Mouse (Mus musculus): ENCODE data around the gene Smap2.
A peak's percentile ranks its signal among the peaks of the same experiment; 100 is the strongest.

Smap2 gene

GRCm38 (mm10) chr4:120974711-120975427, 42.2 kb downstream of the Smap2 start:
- peak; percentile 65 for DNase-seq

- no peak for DNase-seq
Measured at GRCm38 (mm10) chr4:120971842-120972241, 45.2 kb downstream of the Smap2 start.

DNA sequence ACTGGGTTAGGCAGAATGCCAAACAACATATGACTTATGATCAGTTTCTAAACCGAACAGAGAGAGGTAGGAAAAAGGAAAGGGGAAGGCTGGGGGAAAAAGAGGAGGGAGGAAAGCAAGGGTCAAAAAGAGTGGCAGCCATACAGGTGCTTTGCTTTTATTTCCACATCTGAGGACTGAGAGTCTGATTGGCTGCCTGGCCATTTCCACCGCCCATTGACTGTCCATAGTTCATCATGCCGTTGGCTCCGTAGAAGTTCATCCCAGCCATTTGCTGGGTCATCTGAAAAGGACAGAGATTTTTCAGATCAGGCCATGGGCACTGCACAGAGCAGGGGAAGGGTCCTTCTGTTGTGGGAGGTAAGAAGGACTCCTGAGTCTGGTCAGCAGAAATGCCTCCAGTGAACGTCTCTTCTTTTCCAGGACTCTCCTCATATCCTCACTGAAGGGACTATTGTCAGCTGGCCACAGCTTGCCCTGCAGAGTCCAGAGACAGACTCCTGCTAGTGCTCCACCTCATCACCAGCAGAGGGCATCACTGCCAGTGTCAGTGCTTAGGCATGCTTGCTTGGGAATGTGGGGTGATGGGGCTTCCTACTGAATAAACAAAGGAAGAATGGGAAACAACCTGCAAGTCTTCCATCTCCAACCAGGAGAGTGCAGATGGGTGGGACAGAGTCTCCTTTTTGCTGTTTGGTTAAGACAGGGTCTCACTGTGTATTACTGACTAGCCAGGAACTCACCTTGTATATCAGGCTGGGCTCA, 47.5 kb downstream of the Smap2 start:
- peak; percentile 39 for DNase-seq

GRCm38 (mm10) chr4:120968486-120968885, 48.6 kb downstream of the Smap2 start:
- DNase-seq = peak; percentile 50

DNA sequence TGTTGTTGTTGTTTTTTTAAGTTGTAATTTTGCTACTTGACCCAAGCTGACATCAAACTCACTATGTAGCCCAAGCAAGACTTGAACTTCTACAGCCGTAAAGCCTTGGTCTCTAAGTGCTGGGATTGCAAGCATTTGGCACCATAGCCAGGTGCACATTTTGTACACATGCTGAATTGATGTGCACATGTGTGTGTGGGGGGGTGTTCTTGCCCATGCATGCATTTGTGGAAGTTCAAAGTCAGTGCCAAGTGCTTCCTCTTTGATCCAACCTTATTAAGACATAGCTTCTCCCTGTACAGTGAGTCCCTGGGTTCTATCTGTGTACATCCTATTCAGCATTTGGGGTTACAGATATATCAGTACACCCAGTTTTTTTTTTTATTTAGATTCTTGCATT, 61.5 kb downstream of the Smap2 start:
- DNase-seq = no peak

GRCm38 (mm10) chr4:120953667-120954066, 63.4 kb downstream of the Smap2 start:
- no peak for DNase-seq

DNA sequence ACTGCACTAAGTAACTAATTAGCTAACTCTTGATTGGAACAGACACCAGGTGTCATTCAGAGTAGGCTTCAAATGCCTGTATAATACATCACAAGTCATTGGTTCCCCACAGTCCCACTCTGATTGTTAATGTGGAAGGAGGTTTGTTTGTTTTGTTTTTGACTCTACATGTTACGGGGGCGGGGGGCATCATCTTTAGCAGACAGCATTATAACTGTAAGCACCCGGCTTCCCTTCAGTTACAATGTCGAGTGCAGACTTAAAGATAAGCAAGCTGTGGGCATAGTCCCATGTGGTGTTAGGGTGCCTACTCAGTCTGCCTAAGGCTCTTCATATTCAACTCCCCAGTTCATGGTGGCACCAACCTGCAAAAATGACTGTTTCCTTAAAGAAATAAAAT, 64.0 kb downstream of the Smap2 start:
- DNase-seq = no peak

- no peak for DNase-seq
Measured at GRCm38 (mm10) chr4:120952163-120952562, 64.9 kb downstream of the Smap2 start.

DNA sequence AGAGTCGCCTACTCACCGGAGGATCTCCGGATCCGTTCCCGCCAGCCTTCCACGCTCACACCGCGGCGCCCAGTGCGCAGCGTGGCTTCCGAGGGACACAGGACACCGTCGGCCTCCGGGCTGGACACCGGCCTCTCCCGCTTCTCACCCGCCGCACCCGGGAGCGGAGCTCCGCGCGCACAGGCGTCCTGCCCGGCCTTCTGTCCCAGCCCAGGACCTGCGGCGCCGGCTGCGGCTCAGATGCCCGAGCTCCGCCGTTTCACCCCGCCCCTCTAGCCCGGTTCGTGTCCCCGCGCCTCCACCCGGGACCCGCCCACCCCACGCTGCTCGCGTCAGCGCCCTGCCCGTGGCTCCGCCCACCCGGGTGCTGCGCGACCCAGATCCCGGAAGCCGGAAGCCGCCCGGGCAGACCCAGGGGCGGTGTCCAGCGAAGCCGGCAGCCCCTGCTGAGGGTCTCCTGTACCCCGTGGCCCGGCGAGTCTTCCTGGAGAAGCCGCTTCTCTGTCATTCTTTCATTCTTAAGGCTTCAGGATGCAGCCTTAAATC, 65.5 kb downstream of the Smap2 start, which contains the start of gene Zfp69:
Zfp69 (minus strand) TSS at position 272 of the 546 bp plus-strand sequence.
- peak; percentile 88 for DNase-seq

DNA sequence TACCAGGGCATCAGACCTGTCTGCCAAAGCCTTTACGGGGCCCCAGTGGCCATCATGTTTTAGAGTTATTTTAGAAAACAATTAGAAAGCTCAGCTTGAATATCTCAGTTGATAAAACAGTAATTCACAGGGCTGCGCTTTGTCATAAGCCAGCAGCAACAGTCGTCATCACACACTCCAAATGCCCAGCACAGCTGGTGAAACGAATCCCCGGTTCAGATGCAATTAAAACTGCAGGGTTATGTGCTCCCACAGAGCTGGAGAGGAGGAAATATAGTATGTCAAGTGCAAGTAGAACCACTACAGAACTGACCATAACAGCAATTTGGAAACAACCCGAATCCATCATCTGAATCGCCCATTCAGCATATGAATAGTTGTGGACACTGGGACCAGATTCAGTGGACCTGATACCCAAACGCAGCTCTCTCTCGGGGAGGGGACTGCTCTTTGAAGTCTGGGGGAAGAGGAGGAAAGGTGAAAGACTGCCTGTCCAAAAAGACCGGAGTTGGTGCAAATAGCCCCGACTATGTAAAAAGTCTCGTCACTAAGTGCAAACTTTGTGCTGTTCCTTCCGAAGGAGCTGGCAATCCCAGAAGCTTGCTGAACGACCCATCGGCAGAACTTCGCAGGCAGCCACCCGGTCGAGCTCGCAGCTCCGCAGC, 66.2 kb downstream of the Smap2 start:
- peak; percentile 30 for DNase-seq

GRCm38 (mm10) chr4:120948938-120949337, 68.1 kb downstream of the Smap2 start:
- DNase-seq = no peak

- DNase-seq = no peak
Measured at GRCm38 (mm10) chr4:120935006-120935405, 82.0 kb downstream of the Smap2 start.

GRCm38 (mm10) chr4:120930736-120931135, 86.3 kb downstream of the Smap2 start:
- DNase-seq = no peak

GRCm38 (mm10) chr4:120928686-120929085, 88.4 kb downstream of the Smap2 start:
- no peak for DNase-seq

- no peak for DNase-seq
Measured at GRCm38 (mm10) chr4:120925386-120925785, 91.7 kb downstream of the Smap2 start.

DNA sequence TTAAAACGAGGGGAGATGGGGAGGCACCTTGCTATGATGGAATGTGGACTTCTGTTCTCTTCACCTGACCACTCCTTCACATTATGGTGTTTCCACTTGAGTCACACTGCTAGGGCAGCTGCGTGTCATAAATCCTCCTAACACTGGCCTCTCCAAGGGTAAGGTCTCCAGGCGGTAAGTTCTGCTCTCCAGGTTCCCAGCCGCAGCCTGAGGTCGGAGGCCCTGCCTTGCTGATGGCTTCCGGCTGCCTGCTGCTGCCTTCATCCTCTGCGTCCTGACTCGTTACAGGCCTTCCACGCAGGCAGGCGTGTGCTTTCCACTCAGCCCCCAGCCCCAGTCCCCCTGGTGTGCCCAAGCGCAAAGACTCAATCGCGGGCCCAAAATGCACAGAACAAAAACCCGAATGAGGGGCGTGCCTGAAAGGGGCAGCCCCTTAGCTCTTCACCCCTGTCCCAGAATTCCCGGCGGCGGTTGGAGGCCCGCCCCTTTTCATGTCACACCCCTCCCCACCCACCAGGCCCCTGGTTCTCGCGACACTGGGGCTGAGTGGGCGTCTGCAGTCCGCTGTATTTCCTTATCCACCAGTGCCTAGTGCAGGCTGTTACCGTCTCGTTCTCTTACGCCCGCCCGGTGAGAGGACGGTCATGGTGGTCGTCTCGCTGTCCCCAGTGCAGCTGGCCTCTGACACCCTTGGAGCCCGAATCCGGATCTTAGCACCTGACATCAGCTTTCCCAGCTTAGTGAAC, 92.3 kb downstream of the Smap2 start, which contains the start of gene Exo5:
Exo5 (minus strand) TSS at position 464 of the 746 bp plus-strand sequence.
- DNase-seq = peak; percentile 84

DNA sequence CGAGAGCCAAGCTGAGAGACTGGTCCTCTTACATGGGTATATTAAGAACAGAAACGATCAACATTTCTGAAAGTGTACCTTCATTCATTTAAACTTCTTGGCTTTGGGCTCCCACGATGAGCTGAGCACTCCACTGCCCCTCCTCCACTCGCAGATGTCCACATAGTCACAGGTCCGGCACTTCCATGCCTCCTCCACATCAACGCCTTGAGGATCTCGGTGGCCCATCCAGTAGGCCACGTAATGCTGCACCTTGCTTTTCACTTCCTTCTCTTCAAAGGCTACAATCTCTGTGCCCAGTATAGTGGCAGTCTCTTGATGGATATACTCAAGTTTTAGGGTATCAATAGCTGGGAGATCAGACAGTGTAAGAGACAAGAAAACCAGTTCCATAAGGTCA, 95.6 kb downstream of the Smap2 start:
- DNase-seq = no peak

Measured in cerebellum, adult 9-11 months (tissue).